Mouse (Mus musculus): ENCODE results near the gene Zfp108. TPM values are rescaled to one million over a fixed set of nuclear protein-coding genes. Genes with fewer than 3 reads are reported as not detected.

Zfp108 gene
- polyA plus RNA-seq, 1 experiment, result 0.25 TPM

GRCm38 (mm10) chr7:24290106-24290693, 35.6 kb downstream of the Zfp108 start:
- H3K36me3 ChIP-seq (ENCODE audit: control insufficient read depth, insufficient read depth), result peaks cover 4% of the 10 kb centered on the region
- no peaks in the 10 kb centered on the region for H3K27me3 ChIP-seq (ENCODE audit: control insufficient read depth, insufficient read depth, insufficient read length)
- no peak overlapping the region for H3K4me3 ChIP-seq (ENCODE audit: insufficient read depth, poor library complexity, severe bottlenecking)
- H3K79me2 ChIP-seq (ENCODE audit: control insufficient read depth, insufficient read depth), result no peaks in the 10 kb centered on the region
- TF ChIP-seq USF1 (IDR thresholded peaks at IDR 0.05; ENCODE audit: low read depth) (no peak), FOSL1 (IDR thresholded peaks at IDR 0.05; ENCODE audit: insufficient read depth, low read length, poor library complexity, severe bottlenecking) (no peak), CEBPB (IDR thresholded peaks at IDR 0.05; ENCODE audit: low read depth) (no peak), MYOD1 (IDR thresholded peaks at IDR 0.05; ENCODE audit: control insufficient read depth, insufficient read length, low read depth) (no peak), MYOG (IDR thresholded peaks at IDR 0.05; ENCODE audit: control insufficient read depth, extremely low read depth, insufficient read length) (no peak), CTCF (IDR thresholded peaks at IDR 0.05; ENCODE audit: control insufficient read depth, insufficient read depth, insufficient read length) (no peak)
- no peak overlapping the region for H3ac ChIP-seq (ENCODE audit: control insufficient read depth, insufficient read length, low read depth)
- no peaks in the 10 kb centered on the region for H3K79me3 ChIP-seq (ENCODE audit: low read depth)

GRCm38 (mm10) chr7:24291387-24292090, 36.9 kb downstream of the Zfp108 start:
- Histone ChIP-seq H3K79me2 (ENCODE audit: control insufficient read depth, insufficient read depth) (no peaks in the 10 kb centered on the region), H3ac (ENCODE audit: control insufficient read depth, insufficient read length, low read depth) (no peak overlapping the region), H3K36me3 (ENCODE audit: control insufficient read depth, insufficient read depth) (peaks cover 9% of the 10 kb centered on the region), H3K27me3 (ENCODE audit: control insufficient read depth, insufficient read depth, insufficient read length) (no peaks in the 10 kb centered on the region), H3K4me3 (ENCODE audit: insufficient read depth, poor library complexity, severe bottlenecking) (no peak overlapping the region), H3K79me3 (ENCODE audit: low read depth) (no peaks in the 10 kb centered on the region)
- TF ChIP-seq MYOG (IDR thresholded peaks at IDR 0.05; ENCODE audit: control insufficient read depth, extremely low read depth, insufficient read length), result no peak
- no peak for TF ChIP-seq FOSL1 (IDR thresholded peaks at IDR 0.05; ENCODE audit: insufficient read depth, low read length, poor library complexity, severe bottlenecking)
- no peak for TF ChIP-seq MAX (IDR thresholded peaks at IDR 0.05)
- TF ChIP-seq CTCF (IDR thresholded peaks at IDR 0.05; ENCODE audit: control insufficient read depth, insufficient read depth, insufficient read length), result no peak
- no peak for TF ChIP-seq MYOD1 (IDR thresholded peaks at IDR 0.05; ENCODE audit: control insufficient read depth, insufficient read length, low read depth)
- no peak for TF ChIP-seq CEBPB (IDR thresholded peaks at IDR 0.05; ENCODE audit: low read depth)
- TF ChIP-seq USF1 (IDR thresholded peaks at IDR 0.05; ENCODE audit: low read depth), result no peak

- H3K79me3 ChIP-seq (ENCODE audit: low read depth), result no peaks in the 10 kb centered on the region
- no peak overlapping the region for H3K4me3 ChIP-seq (ENCODE audit: insufficient read depth, poor library complexity, severe bottlenecking)
- H3K27me3 ChIP-seq (ENCODE audit: control insufficient read depth, insufficient read depth, insufficient read length), result no peaks in the 10 kb centered on the region
- H3K79me2 ChIP-seq (ENCODE audit: control insufficient read depth, insufficient read depth), result no peaks in the 10 kb centered on the region
- no peak for TF ChIP-seq USF1 (IDR thresholded peaks at IDR 0.05; ENCODE audit: low read depth)
- TF ChIP-seq CEBPB (IDR thresholded peaks at IDR 0.05; ENCODE audit: low read depth), result no peak
- TF ChIP-seq MYOD1 (IDR thresholded peaks at IDR 0.05; ENCODE audit: control insufficient read depth, insufficient read length, low read depth), result no peak
- no peak for TF ChIP-seq CTCF (IDR thresholded peaks at IDR 0.05; ENCODE audit: control insufficient read depth, insufficient read depth, insufficient read length)
- no peak for TF ChIP-seq MYOG (IDR thresholded peaks at IDR 0.05; ENCODE audit: control insufficient read depth, extremely low read depth, insufficient read length)
- TF ChIP-seq FOSL1 (IDR thresholded peaks at IDR 0.05; ENCODE audit: insufficient read depth, low read length, poor library complexity, severe bottlenecking), result no peak
- no peak for TF ChIP-seq MAX (IDR thresholded peaks at IDR 0.05)
- H3ac ChIP-seq (ENCODE audit: control insufficient read depth, insufficient read length, low read depth), result no peak overlapping the region
- H3K36me3 ChIP-seq (ENCODE audit: control insufficient read depth, insufficient read depth), result peaks cover 9% of the 10 kb centered on the region
Observed at GRCm38 (mm10) chr7:24293061-24293851, 38.7 kb downstream of the Zfp108 start.

GRCm38 (mm10) chr7:24294763-24295162, 40.2 kb downstream of the Zfp108 start:
- no peak overlapping the region for H3K4me3 ChIP-seq (ENCODE audit: insufficient read depth, poor library complexity, severe bottlenecking)
- no peak for TF ChIP-seq MYOG (IDR thresholded peaks at IDR 0.05; ENCODE audit: control insufficient read depth, extremely low read depth, insufficient read length)
- TF ChIP-seq CTCF (IDR thresholded peaks at IDR 0.05; ENCODE audit: control insufficient read depth, insufficient read depth, insufficient read length), result no peak
- no peaks in the 10 kb centered on the region for H3K79me3 ChIP-seq (ENCODE audit: low read depth)
- no peak overlapping the region for H3ac ChIP-seq (ENCODE audit: control insufficient read depth, insufficient read length, low read depth)
- H3K79me2 ChIP-seq (ENCODE audit: control insufficient read depth, insufficient read depth), result no peaks in the 10 kb centered on the region
- H3K27me3 ChIP-seq (ENCODE audit: control insufficient read depth, insufficient read depth, insufficient read length), result no peaks in the 10 kb centered on the region
- H3K36me3 ChIP-seq (ENCODE audit: control insufficient read depth, insufficient read depth), result peaks cover 9% of the 10 kb centered on the region

GRCm38 (mm10) chr7:24295376-24295775, 40.8 kb downstream of the Zfp108 start:
- Histone ChIP-seq H3ac (ENCODE audit: control insufficient read depth, insufficient read length, low read depth) (no peak overlapping the region), H3K36me3 (ENCODE audit: control insufficient read depth, insufficient read depth) (peaks cover 9% of the 10 kb centered on the region)
- TF ChIP-seq MYOG (IDR thresholded peaks at IDR 0.05; ENCODE audit: control insufficient read depth, extremely low read depth, insufficient read length), result no peak
- TF ChIP-seq MYOD1 (IDR thresholded peaks at IDR 0.05; ENCODE audit: control insufficient read depth, insufficient read length, low read depth), result no peak
- TF ChIP-seq FOSL1 (IDR thresholded peaks at IDR 0.05; ENCODE audit: insufficient read depth, low read length, poor library complexity, severe bottlenecking), result no peak
- no peak for TF ChIP-seq USF1 (IDR thresholded peaks at IDR 0.05; ENCODE audit: low read depth)
- no peak for TF ChIP-seq CTCF (IDR thresholded peaks at IDR 0.05; ENCODE audit: control insufficient read depth, insufficient read depth, insufficient read length)

More at GRCm38 (mm10) chr7:24295376-24295775, 40.8 kb downstream of the Zfp108 start:
- Histone ChIP-seq H3K79me2 (ENCODE audit: control insufficient read depth, insufficient read depth) (no peaks in the 10 kb centered on the region), H3K79me3 (ENCODE audit: low read depth) (no peaks in the 10 kb centered on the region), H3K27me3 (ENCODE audit: control insufficient read depth, insufficient read depth, insufficient read length) (no peaks in the 10 kb centered on the region), H3K4me3 (ENCODE audit: insufficient read depth, poor library complexity, severe bottlenecking) (no peak overlapping the region)
